Mouse (Mus musculus): ENCODE data around the gene Pabpn1l. TPM values are rescaled to one million over a fixed set of nuclear protein-coding genes. Genes with fewer than 3 reads are reported as not detected.

The Pabpn1l gene
- polyA plus RNA-seq, 1 experiment from 2014 or later = not detected

DNA sequence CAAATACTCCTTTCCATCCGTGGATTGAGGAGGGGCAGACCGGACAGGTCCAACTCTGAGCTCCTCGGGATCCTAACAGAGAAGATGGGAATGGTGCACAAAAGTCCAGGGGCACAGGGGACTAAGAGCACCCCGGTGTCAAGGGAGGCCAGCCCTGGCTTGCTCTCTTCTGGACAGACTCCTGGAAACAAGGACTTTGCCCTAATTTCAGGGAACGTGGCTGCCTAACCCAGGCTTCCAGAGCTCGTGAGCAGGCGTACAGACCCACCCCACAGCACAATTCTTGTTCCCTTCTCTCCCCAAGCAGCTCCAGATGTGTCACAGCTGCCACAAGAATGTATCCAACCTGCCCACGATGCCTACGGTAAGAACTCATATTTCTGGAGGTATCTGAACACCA lies 3.3 kb upstream of the Pabpn1l start:
- Histone ChIP-seq H3K4me2 (ENCODE audit: low read length) (no peak overlapping the region), H3K4me1 (ENCODE audit: control insufficient read depth in 2 of 2, insufficient read depth in 2 of 2, low read length in 2 of 2) (peaks cover 0 to 7% of the 10 kb centered on the region in 2 experiments; a peak in 2 of 4 replicates), H3K4me3 (ENCODE audit: control insufficient read depth in 1 of 2, insufficient read depth in 1 of 2, low read depth in 1 of 2, low read length in 2 of 2) (no peak overlapping the region), H3K27me3 (ENCODE audit: control insufficient read depth, insufficient read depth, low read length) (peaks cover 3% of the 10 kb centered on the region; the same call in 1 of the 2 replicates), H3K27ac (replicated peaks in 1 of 2; ENCODE audit: control insufficient read depth in 1 of 2, insufficient read depth in 1 of 2, low read depth in 2 of 2, low read length in 2 of 2) (no peak overlapping the region), H3K9ac (ENCODE audit: low read length) (no peak overlapping the region), H3K9me3 (ENCODE audit: control insufficient read depth, low read length) (no peaks in the 10 kb centered on the region), H3K36me3 (ENCODE audit: control insufficient read depth, insufficient read depth, low read length) (peaks cover 6% of the 10 kb centered on the region; the same call in 1 of the 2 replicates)
- ATAC-seq (ENCODE audit: insufficient number of reproducible peaks, insufficient read depth, low FRiP score, low read depth) = no peak
- WGBS = 83% methylated on average over 9 of the region's 9 CpGs

- Histone ChIP-seq H3K36me3 (ENCODE audit: control insufficient read depth, insufficient read depth, low read length) (no peaks in the 10 kb centered on the region), H3K4me1 (ENCODE audit: control insufficient read depth in 2 of 2, insufficient read depth in 2 of 2, low read length in 2 of 2) (peaks cover 0 to 7% of the 10 kb centered on the region in 2 experiments; a peak in 2 of 4 replicates), H3K4me2 (ENCODE audit: low read length) (no peak overlapping the region), H3K27ac (replicated peaks in 1 of 2; ENCODE audit: control insufficient read depth in 1 of 2, insufficient read depth in 1 of 2, low read depth in 2 of 2, low read length in 2 of 2) (0 out of 4 replicates have a peak overlapping the region, but pooled peaks of 1 of the 2 experiments have one; percentile 19), H3K9ac (ENCODE audit: low read length) (no peak overlapping the region), H3K27me3 (ENCODE audit: control insufficient read depth, insufficient read depth, low read length) (peaks cover 3% of the 10 kb centered on the region; the same call in 1 of the 2 replicates), H3K4me3 (ENCODE audit: control insufficient read depth in 1 of 2, insufficient read depth in 1 of 2, low read depth in 1 of 2, low read length in 2 of 2) (no peak overlapping the region), H3K9me3 (ENCODE audit: control insufficient read depth, low read length) (no peaks in the 10 kb centered on the region)
- 66% methylated on average over 5 of the region's 5 CpGs for WGBS
- no peak for ATAC-seq (ENCODE audit: insufficient number of reproducible peaks, insufficient read depth, low FRiP score, low read depth)
These were observed 2.1 kb upstream of the Pabpn1l start for GRCm38 (mm10) chr8:122624653-122625052.

DNA sequence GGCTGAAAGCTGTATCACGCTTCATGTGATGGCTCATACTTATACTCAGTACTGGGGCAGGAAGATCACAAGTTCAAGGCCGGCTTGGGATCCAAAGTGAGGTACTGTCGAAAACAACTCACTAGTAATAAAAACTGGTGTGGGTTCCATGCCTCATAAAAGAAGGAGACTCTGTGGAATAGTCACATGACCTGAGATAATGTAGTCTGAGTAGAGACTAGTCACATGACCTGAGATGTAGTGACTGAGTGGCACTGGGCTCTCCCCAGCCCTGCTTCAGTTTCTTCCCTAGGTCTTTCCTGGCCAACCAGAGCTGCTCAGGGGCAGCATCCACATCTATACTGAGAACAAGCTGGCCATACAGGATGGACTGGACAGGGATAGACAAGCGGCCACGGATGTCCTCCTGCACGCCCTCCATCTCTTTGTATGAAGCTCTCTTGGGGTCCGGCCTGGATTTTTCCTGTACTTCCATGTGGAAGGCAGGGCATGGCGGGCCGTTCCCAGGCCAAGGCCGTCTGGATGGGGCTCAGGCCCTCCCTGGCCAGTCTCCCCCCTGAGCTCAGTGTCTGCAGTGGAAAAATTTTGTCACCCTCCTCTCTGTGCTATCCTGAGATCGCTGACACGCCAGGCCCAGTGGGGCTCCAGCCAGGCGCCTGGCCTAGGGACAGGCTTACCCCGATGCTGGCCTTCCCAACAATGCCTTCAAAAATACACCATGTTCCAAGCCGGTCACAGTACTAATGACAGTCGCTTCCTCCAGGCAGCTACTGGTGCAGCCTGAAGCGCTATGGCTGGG lies 1.5 kb upstream of the Pabpn1l start:
- no peaks in the 10 kb centered on the region for H3K9me3 ChIP-seq (ENCODE audit: control insufficient read depth, low read length)
- H3K4me1 ChIP-seq (ENCODE audit: control insufficient read depth in 2 of 2, insufficient read depth in 2 of 2, low read length in 2 of 2) = peaks cover 0 to 7% of the 10 kb centered on the region in 2 experiments; a peak in 2 of 4 replicates
- peaks cover 3% of the 10 kb centered on the region; the same call in 1 of the 2 replicates for H3K27me3 ChIP-seq (ENCODE audit: control insufficient read depth, insufficient read depth, low read length)
- no peak overlapping the region for H3K9ac ChIP-seq (ENCODE audit: low read length)
- H3K27ac ChIP-seq (replicated peaks in 1 of 2; ENCODE audit: control insufficient read depth in 1 of 2, insufficient read depth in 1 of 2, low read depth in 2 of 2, low read length in 2 of 2) = 0 out of 4 replicates have a peak overlapping the region, but pooled peaks of 1 of the 2 experiments have one; percentile 19
- 70% methylated on average over 17 of the region's 17 CpGs for WGBS
- H3K4me2 ChIP-seq (ENCODE audit: low read length) = no peak overlapping the region
- H3K4me3 ChIP-seq (ENCODE audit: control insufficient read depth in 1 of 2, insufficient read depth in 1 of 2, low read depth in 1 of 2, low read length in 2 of 2) = no peak overlapping the region
- no peaks in the 10 kb centered on the region for H3K36me3 ChIP-seq (ENCODE audit: control insufficient read depth, insufficient read depth, low read length)
- ATAC-seq (ENCODE audit: insufficient number of reproducible peaks, insufficient read depth, low FRiP score, low read depth) = no peak

DNA sequence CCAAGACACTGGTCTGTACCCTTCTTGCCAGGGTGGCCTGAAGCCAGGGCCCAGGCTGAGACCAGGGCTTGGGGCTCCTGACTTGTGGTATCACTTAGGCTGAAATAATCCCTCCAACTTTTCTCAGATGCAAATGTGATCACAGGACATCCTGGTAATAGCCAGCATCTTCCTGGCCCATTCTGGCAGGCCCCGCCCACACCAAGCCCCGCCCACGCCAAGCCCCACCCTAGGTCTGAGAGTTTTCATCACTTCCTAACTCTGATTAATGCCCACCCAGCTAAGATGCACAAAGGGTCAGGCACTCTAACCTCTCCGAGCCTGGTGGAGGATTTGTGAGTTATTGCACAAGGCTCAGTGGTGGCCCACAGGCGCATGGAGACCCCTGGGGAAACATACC lies 2.1 kb downstream of the Pabpn1l start:
- Histone ChIP-seq H3K9ac (ENCODE audit: low read length) (no peak overlapping the region), H3K9me3 (ENCODE audit: control insufficient read depth, low read length) (no peaks in the 10 kb centered on the region), H3K27ac (replicated peaks in 1 of 2; ENCODE audit: control insufficient read depth in 1 of 2, insufficient read depth in 1 of 2, low read depth in 2 of 2, low read length in 2 of 2) (no peak overlapping the region), H3K4me2 (ENCODE audit: low read length) (no peak overlapping the region), H3K27me3 (ENCODE audit: control insufficient read depth, insufficient read depth, low read length) (no peaks in the 10 kb centered on the region; the same call in 1 of the 2 replicates), H3K4me1 (ENCODE audit: control insufficient read depth in 2 of 2, insufficient read depth in 2 of 2, low read length in 2 of 2) (peaks cover 2 to 10% of the 10 kb centered on the region in 2 experiments; a peak in 2 of 4 replicates), H3K36me3 (ENCODE audit: control insufficient read depth, insufficient read depth, low read length) (peaks cover under 1% of the 10 kb centered on the region; the same call in 1 of the 2 replicates), H3K4me3 (ENCODE audit: control insufficient read depth in 1 of 2, insufficient read depth in 1 of 2, low read depth in 1 of 2, low read length in 2 of 2) (no peak overlapping the region)
- no peak for ATAC-seq (ENCODE audit: insufficient number of reproducible peaks, insufficient read depth, low FRiP score, low read depth)
- 33% methylated on average over 5 of the region's 5 CpGs for WGBS

DNA sequence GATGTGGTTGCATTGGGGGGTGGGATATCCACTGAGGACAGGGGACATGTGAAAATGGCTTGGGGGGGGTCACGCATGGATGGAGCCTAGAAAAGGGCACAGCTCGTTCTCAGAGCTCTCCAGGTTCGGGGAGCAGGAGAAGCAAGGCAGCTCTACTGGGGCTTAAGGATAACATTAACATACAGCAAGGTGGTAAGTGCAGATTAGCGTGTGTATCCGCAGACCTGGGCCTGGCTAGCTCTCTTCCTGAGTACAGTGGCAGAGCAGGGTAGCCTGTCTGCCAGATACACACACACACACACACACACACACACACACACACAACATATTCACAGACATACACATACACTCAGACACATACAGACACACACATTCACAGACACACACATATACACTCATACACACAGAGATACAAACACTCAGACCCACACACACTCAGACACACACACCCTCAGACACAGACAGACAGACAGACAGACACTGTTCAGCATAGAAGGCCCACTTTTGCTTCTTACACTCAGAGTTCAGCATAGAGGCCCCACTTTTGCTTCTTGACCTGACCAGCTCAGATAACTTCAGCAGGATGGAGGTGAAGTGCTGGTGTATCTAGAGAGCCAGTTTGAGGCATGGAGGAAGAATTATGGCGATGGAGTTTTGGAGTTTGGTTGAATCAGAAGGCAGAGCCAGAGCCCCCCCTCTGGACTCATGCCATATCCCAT lies 3.7 kb downstream of the Pabpn1l start:
- Histone ChIP-seq H3K36me3 (ENCODE audit: control insufficient read depth, insufficient read depth, low read length) (peaks cover 11% of the 10 kb centered on the region), H3K4me3 (ENCODE audit: control insufficient read depth in 1 of 2, insufficient read depth in 1 of 2, low read depth in 1 of 2, low read length in 2 of 2) (no peak overlapping the region), H3K27me3 (ENCODE audit: control insufficient read depth, insufficient read depth, low read length) (no peaks in the 10 kb centered on the region; the same call in 1 of the 2 replicates), H3K9ac (ENCODE audit: low read length) (no peak overlapping the region), H3K4me2 (ENCODE audit: low read length) (no peak overlapping the region), H3K4me1 (ENCODE audit: control insufficient read depth in 2 of 2, insufficient read depth in 2 of 2, low read length in 2 of 2) (peaks cover 2 to 3% of the 10 kb centered on the region in 2 experiments; a peak in 2 of 4 replicates), H3K9me3 (ENCODE audit: control insufficient read depth, low read length) (no peaks in the 10 kb centered on the region), H3K27ac (replicated peaks in 1 of 2; ENCODE audit: control insufficient read depth in 1 of 2, insufficient read depth in 1 of 2, low read depth in 2 of 2, low read length in 2 of 2) (no peak overlapping the region)
- 68% methylated on average over 6 of the region's 6 CpGs for WGBS
- no peak for ATAC-seq (ENCODE audit: insufficient number of reproducible peaks, insufficient read depth, low FRiP score, low read depth)

DNA sequence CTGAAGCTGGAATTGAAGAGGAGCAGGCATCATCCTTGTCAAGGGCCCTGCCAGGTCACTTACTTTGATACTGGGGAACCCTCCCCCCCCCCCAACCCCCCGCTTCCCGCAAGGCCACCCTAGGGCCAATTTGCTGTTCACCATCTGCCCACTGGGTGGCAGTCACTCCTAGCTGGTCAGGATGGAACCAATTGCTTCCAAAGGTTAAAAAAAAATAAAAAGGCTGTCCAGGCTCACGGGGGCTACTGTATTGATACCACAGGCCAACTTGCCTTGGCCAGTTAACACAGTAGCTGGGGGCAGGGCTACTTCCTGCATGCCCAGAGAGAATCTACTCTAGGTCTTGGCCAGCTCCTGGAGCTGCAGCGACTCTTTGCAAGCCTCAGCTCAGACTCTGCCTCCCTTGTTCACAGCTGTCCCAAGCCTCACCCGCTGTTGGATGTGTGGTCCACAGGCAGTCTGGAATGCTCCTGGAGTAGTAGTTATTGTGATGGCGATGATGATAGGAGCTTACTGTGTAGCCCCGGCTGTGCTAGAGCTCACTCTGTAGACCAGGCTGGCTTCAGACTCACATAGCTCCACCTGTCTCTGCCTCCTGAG lies 4.5 kb downstream of the Pabpn1l start:
- peaks cover 2 to 3% of the 10 kb centered on the region in 2 experiments; a peak in 1 of 4 replicates for H3K4me1 ChIP-seq (ENCODE audit: control insufficient read depth in 2 of 2, insufficient read depth in 2 of 2, low read length in 2 of 2)
- no peaks in the 10 kb centered on the region; the same call in 1 of the 2 replicates for H3K27me3 ChIP-seq (ENCODE audit: control insufficient read depth, insufficient read depth, low read length)
- no peak overlapping the region for H3K4me3 ChIP-seq (ENCODE audit: control insufficient read depth in 1 of 2, insufficient read depth in 1 of 2, low read depth in 1 of 2, low read length in 2 of 2)
- 33% methylated on average over 5 of the region's 7 CpGs for WGBS
- H3K27ac ChIP-seq (replicated peaks in 1 of 2; ENCODE audit: control insufficient read depth in 1 of 2, insufficient read depth in 1 of 2, low read depth in 2 of 2, low read length in 2 of 2) = no peak overlapping the region
- no peak overlapping the region for H3K4me2 ChIP-seq (ENCODE audit: low read length)
- H3K9me3 ChIP-seq (ENCODE audit: control insufficient read depth, low read length) = no peaks in the 10 kb centered on the region
- peaks cover 18% of the 10 kb centered on the region for H3K36me3 ChIP-seq (ENCODE audit: control insufficient read depth, insufficient read depth, low read length)
- no peak for ATAC-seq (ENCODE audit: insufficient number of reproducible peaks, insufficient read depth, low FRiP score, low read depth)
- H3K9ac ChIP-seq (ENCODE audit: low read length) = no peak overlapping the region

DNA sequence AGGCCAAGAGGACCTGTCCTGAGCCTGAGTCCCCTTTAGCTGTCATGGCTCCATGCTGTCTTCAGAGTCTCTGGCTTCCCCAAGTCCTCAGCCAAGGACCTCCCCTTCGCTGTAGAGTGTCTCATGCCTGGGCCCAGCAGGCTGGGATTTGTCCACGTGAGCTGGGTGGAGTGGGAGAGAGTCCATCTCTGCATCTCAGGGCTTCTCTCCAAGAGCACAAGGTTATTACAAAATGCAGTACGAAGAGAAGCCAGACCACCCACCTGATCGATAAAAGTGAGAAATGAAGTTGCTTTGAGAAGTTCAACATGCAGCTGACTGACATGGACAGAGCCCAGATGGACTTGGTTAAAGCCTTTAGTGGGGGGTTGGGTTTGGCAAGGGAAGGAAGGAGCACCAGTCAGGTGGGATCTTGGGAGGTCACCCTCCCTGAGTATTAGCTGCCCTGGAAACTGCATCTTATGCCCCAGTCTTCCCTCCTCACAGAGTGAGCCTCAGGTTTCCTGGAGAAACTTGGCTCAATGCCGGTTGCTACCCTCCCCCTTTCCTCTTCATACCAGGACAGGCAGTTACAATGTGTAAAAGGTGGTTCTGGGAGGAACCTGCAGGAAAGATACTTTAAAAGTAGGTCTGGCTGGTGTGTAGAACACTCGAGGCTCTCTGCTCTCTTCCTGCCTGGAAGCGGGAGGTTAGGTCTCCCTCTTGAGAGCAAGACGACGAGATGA lies 6.2 kb downstream of the Pabpn1l start:
- 65% methylated on average over 9 of the region's 9 CpGs for WGBS
- Histone ChIP-seq H3K4me3 (ENCODE audit: control insufficient read depth in 1 of 2, insufficient read depth in 1 of 2, low read depth in 1 of 2, low read length in 2 of 2) (no peak overlapping the region), H3K9ac (ENCODE audit: low read length) (no peak overlapping the region)

More for the DNA sequence above, 6.2 kb downstream of the Pabpn1l start:
- no peaks in the 10 kb centered on the region for H3K9me3 ChIP-seq (ENCODE audit: control insufficient read depth, low read length)
- H3K4me1 ChIP-seq (ENCODE audit: control insufficient read depth in 2 of 2, insufficient read depth in 2 of 2, low read length in 2 of 2) = peaks cover 2 to 12% of the 10 kb centered on the region in 2 experiments
- ATAC-seq (ENCODE audit: insufficient number of reproducible peaks, insufficient read depth, low FRiP score, low read depth) = no peak
- H3K4me2 ChIP-seq (ENCODE audit: low read length) = no peak overlapping the region
- H3K27ac ChIP-seq (replicated peaks in 1 of 2; ENCODE audit: control insufficient read depth in 1 of 2, insufficient read depth in 1 of 2, low read depth in 2 of 2, low read length in 2 of 2) = no peak overlapping the region
- H3K27me3 ChIP-seq (ENCODE audit: control insufficient read depth, insufficient read depth, low read length) = no peaks in the 10 kb centered on the region
- peaks cover 18% of the 10 kb centered on the region for H3K36me3 ChIP-seq (ENCODE audit: control insufficient read depth, insufficient read depth, low read length)
